Mouse (Mus musculus) ES-E14 (cell line): ENCODE data around the gene Zfp72.
A peak's percentile ranks its signal among the peaks of the same experiment; 100 is the strongest.

Experiments
- CHD2 ChIP-seq: IDR thresholded peaks from 2 replicates; pipeline ENCODE4 v1.6.1; 2014; ENCODE audit warnings: mild to moderate bottlenecking, low read depth, low read length, inconsistent platforms
- HCFC1 ChIP-seq: IDR thresholded peaks from 2 replicates; pipeline ENCODE4 v1.6.1; 2012; ENCODE audit warnings: low read length, inconsistent platforms, borderline replicate concordance; ENCODE audit not compliant: insufficient read depth
- MAFK ChIP-seq: IDR thresholded peaks from 2 replicates; pipeline ENCODE4 v1.6.1; 2014; ENCODE audit warnings: mild to moderate bottlenecking, low read depth, low read length, inconsistent platforms; ENCODE audit not compliant: insufficient read depth
- ZC3H11A ChIP-seq: IDR thresholded peaks from 2 replicates; pipeline ENCODE4 v1.6.1; 2012; ENCODE audit warnings: low read depth, mild to moderate bottlenecking, inconsistent platforms, low read length, borderline replicate concordance
- ZNF384 ChIP-seq: IDR thresholded peaks from 2 replicates; pipeline ENCODE4 v1.6.1; 2012; ENCODE audit warnings: low read depth, low read length, inconsistent platforms

- no peak for TF ChIP-seq ZNF384
- TF ChIP-seq MAFK = no peak
- TF ChIP-seq HCFC1 = peak; percentile 90
- TF ChIP-seq ZC3H11A = no peak
- no peak for TF ChIP-seq CHD2
Observed at GRCm38 (mm10) chr13:74390371-74390990, at the start of gene Zfp72.
